Mouse (Mus musculus) limb, embryonic 11.5 days (tissue): ENCODE data around the gene Zscan10. TPM values are rescaled to one million over a fixed set of nuclear protein-coding genes. Genes with fewer than 3 reads are reported as not detected.
"Not testable (repeated sequence)": the region's sequence is repeated elsewhere in the genome, so short reads cannot be mapped to it uniquely, and the experiment has no call there.

Experiments
- ATAC-seq: fragments of 200-750 bp; cut with Nextera tagmentation; 2 replicates; pipeline ENCODE4 v1.8.0; 2017; ENCODE audit warnings: low read depth; ENCODE audit not compliant: insufficient number of reproducible peaks, low FRiP score, low TSS enrichment
- DNase-seq: peaks from one replicate; pipeline ENCODE4 v3.0.0-alpha.2; 2015; ENCODE audit warnings: low spot score
- H3K27ac ChIP-seq: fragments of 300-500 bp; sonication (generic); replicated peaks from 2 replicates; pipeline ENCODE4 v1.5.1; 2014; ENCODE audit warnings: low read depth, mild to moderate bottlenecking, low read length
- H3K27me3 ChIP-seq: fragments of 300-500 bp; sonication (generic); 2 replicates; pipeline ENCODE4 v1.6.1; 2014; ENCODE audit warnings: mild to moderate bottlenecking, low read length, mixed read lengths; ENCODE audit not compliant: control insufficient read depth, insufficient read depth
- H3K36me3 ChIP-seq: fragments of 300-500 bp; sonication (generic); 2 replicates; pipeline ENCODE4 v1.6.1; 2014; ENCODE audit warnings: mild to moderate bottlenecking, low read length, moderate library complexity, mixed read lengths; ENCODE audit not compliant: control insufficient read depth, insufficient read depth
- H3K4me1 ChIP-seq: fragments of 300-500 bp; sonication (generic); 2 replicates; pipeline ENCODE4 v1.6.1; 2014; ENCODE audit warnings: low read length, mixed read lengths; ENCODE audit not compliant: control insufficient read depth, insufficient read depth
- H3K4me2 ChIP-seq: fragments of 300-500 bp; sonication (generic); 2 replicates; pipeline ENCODE4 v1.6.1; 2014; ENCODE audit warnings: low read depth, mild to moderate bottlenecking, moderate library complexity; ENCODE audit not compliant: severe bottlenecking
- H3K4me3 ChIP-seq: fragments of 300-500 bp; sonication (generic); 2 replicates; pipeline ENCODE4 v1.5.1; 2014; ENCODE audit warnings: low read depth, low read length
- H3K9ac ChIP-seq: fragments of 300-500 bp; sonication (generic); 2 replicates; pipeline ENCODE4 v1.6.1; 2014; ENCODE audit warnings: mild to moderate bottlenecking, low read length
- H3K9me3 ChIP-seq: fragments of 300-500 bp; sonication (generic); 2 replicates; pipeline ENCODE4 v1.6.1; 2016; ENCODE audit warnings: low read length; ENCODE audit not compliant: control insufficient read depth
- WGBS: fragments of 180-500 bp; shearing (Covaris S2); extraction: QIAGEN DNeasy Blood & Tissue Kit; methylation state at CpG from one replicate; pipeline ENCODE4 v1.1.7; 2014; 5-methylcytosine and 5-hydroxymethylcytosine counted together
- polyA plus RNA-seq: library from polyadenylated mRNA; unstranded; fragments of >200 nt; fragmentation: Nextera tagmentation; extraction: Ambion mirVana; gene quantifications from 2 replicates; pipeline ENCODE4 v1.2.1, GENCODE M21; 2014

Zscan10 gene
- polyA plus RNA-seq, 1 experiment from 2014 or later = 0.80 TPM

- H3K4me2 ChIP-seq, ATAC-seq, H3K4me1 ChIP-seq, H3K9me3 ChIP-seq, H3K36me3 ChIP-seq, H3K27ac ChIP-seq, DNase-seq, H3K27me3 ChIP-seq, H3K9ac ChIP-seq, H3K4me3 ChIP-seq: not testable (repeated sequence)
- WGBS = 84% methylated on average over 4 of the region's 4 CpGs
Measured at GRCm38 (mm10) chr17:23595139-23595538, 5.5 kb upstream of the Zscan10 start.

GRCm38 (mm10) chr17:23598582-23599552 lies 1.8 kb upstream of the Zscan10 start, which contains the start of gene Zfp13:
Gene Zfp13 (minus strand): TSS chr17:23599487.
- H3K9me3 ChIP-seq = no peaks in the 10 kb centered on the region
- WGBS = 9% methylated on average over 31 of the region's 31 CpGs
- peak within 1 kb of the TSS; percentile 71 for H3K4me2 ChIP-seq
- peak within 1 kb of the TSS; percentile 56 for H3K9ac ChIP-seq
- peak within 1 kb of the TSS; percentile 40 for H3K4me3 ChIP-seq
- H3K27me3 ChIP-seq = no peaks in the 10 kb centered on the region
- H3K4me1 ChIP-seq = peaks cover 6% of the 10 kb centered on the region; the same call in 1 of the 2 replicates
- no peaks in the 10 kb centered on the region for H3K36me3 ChIP-seq
- peak within 1 kb of the TSS; percentile 76 for H3K27ac ChIP-seq
- peak; percentile 96 for ATAC-seq
- peak; percentile 92 for DNase-seq

GRCm38 (mm10) chr17:23599605-23600063 lies 1.0 kb upstream of the Zscan10 start:
- Histone ChIP-seq H3K4me3 (peak overlapping the region; percentile 40; the same call in 1 of the 2 replicates), H3K36me3 (no peaks in the 10 kb centered on the region), H3K27ac (peak overlapping the region; percentile 76), H3K4me1 (peaks cover 6% of the 10 kb centered on the region; the same call in 1 of the 2 replicates), H3K9ac (no peak overlapping the region), H3K4me2 (peak overlapping the region; percentile 71), H3K27me3 (no peaks in the 10 kb centered on the region), H3K9me3 (no peaks in the 10 kb centered on the region)
- DNase-seq = no peak
- 48% methylated on average over 7 of the region's 7 CpGs for WGBS
- no peak for ATAC-seq

- H3K36me3 ChIP-seq = no peaks in the 10 kb centered on the region
- no peak overlapping the region; the same call in 1 of the 2 replicates for H3K4me2 ChIP-seq
- 45% methylated on average over 10 of the region's 10 CpGs for WGBS
Measured at GRCm38 (mm10) chr17:23601836-23602585, 1.4 kb downstream of the Zscan10 start.

GRCm38 (mm10) chr17:23603077-23603476 lies 2.4 kb downstream of the Zscan10 start:
- no peak overlapping the region for H3K9ac ChIP-seq
- H3K4me3 ChIP-seq = no peak overlapping the region
- no peaks in the 10 kb centered on the region for H3K27me3 ChIP-seq
- no peaks in the 10 kb centered on the region for H3K36me3 ChIP-seq
- H3K27ac ChIP-seq = no peak overlapping the region
- 42% methylated on average over 8 of the region's 8 CpGs for WGBS
- ATAC-seq (no peak), DNase-seq (no peak)
- no peaks in the 10 kb centered on the region for H3K9me3 ChIP-seq
- no peak overlapping the region for H3K4me2 ChIP-seq
- H3K4me1 ChIP-seq = peaks cover 6% of the 10 kb centered on the region; the same call in 1 of the 2 replicates

More at GRCm38 (mm10) chr17:23601836-23602585, 1.4 kb downstream of the Zscan10 start:
- no peaks in the 10 kb centered on the region for H3K9me3 ChIP-seq
- H3K9ac ChIP-seq = no peak overlapping the region
- H3K4me3 ChIP-seq = no peak overlapping the region
- no peaks in the 10 kb centered on the region for H3K27me3 ChIP-seq
- no peak for DNase-seq
- H3K4me1 ChIP-seq = peaks cover 6% of the 10 kb centered on the region; the same call in 1 of the 2 replicates
- ATAC-seq = no peak
- no peak overlapping the region for H3K27ac ChIP-seq

GRCm38 (mm10) chr17:23603542-23603941 lies 2.9 kb downstream of the Zscan10 start:
- no peak overlapping the region for H3K9ac ChIP-seq
- no peak overlapping the region for H3K27ac ChIP-seq
- ATAC-seq (no peak), DNase-seq (peak; percentile 40)
- H3K4me1 ChIP-seq = peaks cover 6% of the 10 kb centered on the region; the same call in 1 of the 2 replicates
- no peaks in the 10 kb centered on the region for H3K36me3 ChIP-seq
- H3K9me3 ChIP-seq = no peaks in the 10 kb centered on the region
- H3K27me3 ChIP-seq = no peaks in the 10 kb centered on the region
- no peak overlapping the region for H3K4me3 ChIP-seq
- 71% methylated on average over 2 of the region's 2 CpGs for WGBS
- no peak overlapping the region for H3K4me2 ChIP-seq

- H3K27ac ChIP-seq = no peak overlapping the region
- H3K9ac ChIP-seq = no peak overlapping the region
- DNase-seq = no peak
- ATAC-seq = no peak
- peaks cover 6% of the 10 kb centered on the region; the same call in 1 of the 2 replicates for H3K4me1 ChIP-seq
- H3K27me3 ChIP-seq = no peaks in the 10 kb centered on the region
- H3K9me3 ChIP-seq = no peaks in the 10 kb centered on the region
- no peak overlapping the region for H3K4me3 ChIP-seq
- no peak overlapping the region for H3K4me2 ChIP-seq
- WGBS = 71% methylated on average over 7 of the region's 7 CpGs
- no peaks in the 10 kb centered on the region for H3K36me3 ChIP-seq
Measured at GRCm38 (mm10) chr17:23604394-23604793, 3.7 kb downstream of the Zscan10 start.

- no peak overlapping the region for H3K4me3 ChIP-seq
- H3K27ac ChIP-seq = no peak overlapping the region
- H3K36me3 ChIP-seq = no peaks in the 10 kb centered on the region
- H3K9ac ChIP-seq = no peak overlapping the region
- H3K27me3 ChIP-seq = no peaks in the 10 kb centered on the region
- no peaks in the 10 kb centered on the region for H3K9me3 ChIP-seq
- peaks cover 6% of the 10 kb centered on the region; the same call in 1 of the 2 replicates for H3K4me1 ChIP-seq
- H3K4me2 ChIP-seq = no peak overlapping the region
- ATAC-seq = no peak
- no peak for DNase-seq
- WGBS = 82% methylated on average over 8 of the region's 8 CpGs
Measured at GRCm38 (mm10) chr17:23605220-23605619, 4.6 kb downstream of the Zscan10 start.
